Mouse (Mus musculus): ENCODE results near the gene Ostn.

DNA sequence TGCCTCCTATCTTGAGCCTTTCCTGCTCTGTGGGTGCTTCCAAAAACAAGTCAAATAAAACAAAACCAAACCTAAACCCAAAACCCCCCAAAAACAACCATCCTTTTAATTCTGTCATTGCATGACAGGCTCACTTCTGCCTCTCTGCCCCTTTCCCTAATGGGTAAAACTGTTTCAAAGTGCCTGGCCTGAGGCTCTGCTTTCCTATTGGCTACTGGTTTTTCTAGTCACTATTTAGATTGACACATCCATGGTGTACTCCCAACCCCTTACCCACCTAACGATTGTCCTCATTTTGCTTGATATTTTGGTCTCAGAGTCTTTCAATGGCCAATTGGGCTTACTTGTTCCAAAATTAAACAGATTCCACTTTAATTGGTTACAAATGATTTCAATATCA lies 78.4 kb downstream of the Ostn start:
- TF ChIP-seq CTCF (IDR thresholded peaks at IDR 0.05; ENCODE audit: control insufficient read depth, insufficient read depth, insufficient read length) (no peak), USF1 (IDR thresholded peaks at IDR 0.05; ENCODE audit: low read depth) (no peak), MYOD1 (IDR thresholded peaks at IDR 0.05; ENCODE audit: control insufficient read depth, insufficient read length, low read depth) (no peak), MAX (IDR thresholded peaks at IDR 0.05) (no peak)

Measured in C2C12 (cell line).